Mouse (Mus musculus) MEL (cell line): ENCODE results near the gene Dis3l2. TPM values are rescaled to one million over a fixed set of nuclear protein-coding genes. Genes with fewer than 3 reads are reported as not detected.

Experiments used
- DNase-seq: peaks from one replicate; pipeline ENCODE4 v3.0.0; 2011; ENCODE audit warnings: low read depth, low spot score
- H3K27ac ChIP-seq: 2 replicates; pipeline ENCODE4 v1.5.1; 2012; ENCODE audit warnings: low read depth, mild to moderate bottlenecking, control low read depth, low read length, moderate library complexity; ENCODE audit not compliant: control insufficient read depth
- H3K27me3 ChIP-seq, 2 experiments: fragments of 150-350 bp in 1 of 2; sonication (generic) in 1 of 2; 2 replicates each; pipeline ENCODE4 v1.6.1; 2012; ENCODE audit warnings: low read length in 2 of 2, mild to moderate bottlenecking in 2 of 2, improper control_type of control experiment in 1 of 2, moderate library complexity in 1 of 2; ENCODE audit not compliant: insufficient read depth in 2 of 2, control insufficient read depth in 1 of 2
- H3K36me3 ChIP-seq, 2 experiments: 2 replicates each; pipeline ENCODE4 v1.6.1; 2012 to 2014; ENCODE audit warnings: low read length in 2 of 2, improper control_type of control experiment in 1 of 2, inconsistent platforms in 1 of 2, mild to moderate bottlenecking in 1 of 2; ENCODE audit not compliant: insufficient read depth in 2 of 2, control insufficient read depth in 1 of 2
- H3K4me1 ChIP-seq, 2 experiments: fragments of 150-350 bp in 1 of 2; sonication (generic) in 1 of 2; 2 replicates each; pipeline ENCODE4 v1.6.1; 2012; ENCODE audit warnings: low read length in 2 of 2, improper control_type of control experiment in 1 of 2, mild to moderate bottlenecking in 1 of 2; ENCODE audit not compliant: insufficient read depth in 2 of 2, control insufficient read depth in 1 of 2
- H3K4me3 ChIP-seq, 2 experiments: fragments of 150-350 bp in 1 of 2; sonication (generic) in 1 of 2; 2 replicates each; pipeline ENCODE4 v1.5.1; 2012; ENCODE audit warnings: low read depth in 2 of 2, low read length in 2 of 2, mild to moderate bottlenecking in 2 of 2, moderate library complexity in 2 of 2, control low read depth in 1 of 2, improper control_type of control experiment in 1 of 2; ENCODE audit not compliant: control insufficient read depth in 1 of 2, insufficient read depth in 1 of 2
- H3K79me2 ChIP-seq: 2 replicates; pipeline ENCODE4 v1.6.1; 2012; ENCODE audit warnings: mild to moderate bottlenecking, low read length, moderate library complexity; ENCODE audit not compliant: control insufficient read depth, poor library complexity, insufficient read depth
- H3K9ac ChIP-seq: 2 replicates; pipeline ENCODE4 v1.6.1; 2012; ENCODE audit warnings: low read depth, mild to moderate bottlenecking, control low read depth, low read length, moderate library complexity; ENCODE audit not compliant: control insufficient read depth, poor library complexity, severe bottlenecking
- H3K9me3 ChIP-seq: fragments of 150-350 bp; sonication (generic); replicated peaks from 2 replicates; pipeline ENCODE4 v1.6.1; 2012; ENCODE audit warnings: mild to moderate bottlenecking, low read length, improper control_type of control experiment, moderate library complexity; ENCODE audit not compliant: insufficient read depth
- CHD1 ChIP-seq: IDR thresholded peaks from 2 replicates; pipeline ENCODE4 v1.6.1; 2012; ENCODE audit warnings: low read depth, mild to moderate bottlenecking, inconsistent platforms, low read length, improper control_type of control experiment
- CTCF ChIP-seq, 3 experiments: IDR thresholded peaks in 2 of 3; conservative IDR thresholded peaks in 1 of 3; 2 replicates each; pipeline ENCODE4 v1.5.1; 2011 to 2012; ENCODE audit warnings: low read length in 3 of 3, low read depth in 2 of 3, mild to moderate bottlenecking in 2 of 3, improper control_type of control experiment in 1 of 3, inconsistent platforms in 1 of 3, mixed read lengths in 1 of 3, moderate library complexity in 1 of 3; ENCODE audit not compliant: control insufficient read depth in 1 of 3, insufficient read depth in 1 of 3, poor library complexity in 1 of 3, severe bottlenecking in 1 of 3
- ELF1 ChIP-seq: IDR thresholded peaks from 2 replicates; pipeline ENCODE4 v1.6.1; 2014; ENCODE audit warnings: low read depth, mild to moderate bottlenecking, inconsistent platforms, low read length, improper control_type of control experiment, moderate library complexity
- ETS1 ChIP-seq: IDR thresholded peaks from 2 replicates; pipeline ENCODE4 v1.6.1; 2012; ENCODE audit warnings: low read depth, mild to moderate bottlenecking, inconsistent platforms, low read length, improper control_type of control experiment, moderate library complexity
- MEF2A ChIP-seq: IDR thresholded peaks from 2 replicates; pipeline ENCODE4 v1.6.1; 2014; ENCODE audit warnings: low read depth, mild to moderate bottlenecking, inconsistent platforms, low read length, improper control_type of control experiment; ENCODE audit not compliant: poor library complexity, insufficient replicate concordance, severe bottlenecking; ENCODE audit errors: extremely low read depth
- MYB ChIP-seq: IDR thresholded peaks from 2 replicates; pipeline ENCODE4 v1.6.1; 2011; ENCODE audit warnings: mild to moderate bottlenecking, low read depth, low read length, improper control_type of control experiment
- NRF1 ChIP-seq: IDR thresholded peaks from 2 replicates; pipeline ENCODE4 v1.6.1; 2014; ENCODE audit warnings: low read depth, mild to moderate bottlenecking, inconsistent platforms, low read length, improper control_type of control experiment, moderate library complexity; ENCODE audit not compliant: poor library complexity, insufficient read depth, severe bottlenecking
- POLR2A ChIP-seq, 2 experiments: IDR thresholded peaks; 2 replicates each; pipeline ENCODE4 v1.6.1; 2011 to 2012; ENCODE audit warnings: low read length in 2 of 2, mild to moderate bottlenecking in 2 of 2, control low read depth in 1 of 2, improper control_type of control experiment in 1 of 2, low read depth in 1 of 2, moderate library complexity in 1 of 2; ENCODE audit not compliant: control insufficient read depth in 1 of 2, insufficient read depth in 1 of 2, poor library complexity in 1 of 2
- POLR2AphosphoS2 ChIP-seq: IDR thresholded peaks from 2 replicates; pipeline ENCODE4 v1.6.1; 2011; ENCODE audit warnings: low read length, improper control_type of control experiment
- RAD21 ChIP-seq: IDR thresholded peaks from 2 replicates; pipeline ENCODE4 v1.6.1; 2011; ENCODE audit warnings: mild to moderate bottlenecking, low read depth, low read length, improper control_type of control experiment
- SMC3 ChIP-seq: IDR thresholded peaks from 2 replicates; pipeline ENCODE4 v1.6.1; 2011; ENCODE audit warnings: low read depth, low read length, improper control_type of control experiment
- ZKSCAN1 ChIP-seq: IDR thresholded peaks from 2 replicates; pipeline ENCODE4 v1.6.1; 2012; ENCODE audit warnings: low read depth, mild to moderate bottlenecking, inconsistent platforms, low read length, improper control_type of control experiment, moderate library complexity
- ZNF384 ChIP-seq: IDR thresholded peaks from 2 replicates; pipeline ENCODE4 v1.6.1; 2012; ENCODE audit warnings: low read depth, mild to moderate bottlenecking, inconsistent platforms, low read length, improper control_type of control experiment
- polyA plus RNA-seq, 2 experiments: library from polyadenylated mRNA; stranded (reverse) in 1 of 2; unstranded in 1 of 2; fragments of >175 nt in 1 of 2; fragments of >200 nt in 1 of 2; gene quantifications; 2 replicates each; pipeline versions ENCODE4 v1.2.1 to v1.2.4; 2012; ENCODE audit warnings: low replicate concordance in 2 of 2, low read depth in 1 of 2; ENCODE audit not compliant: insufficient read length in 2 of 2, insufficient read depth in 1 of 2, missing spikeins in 1 of 2
- total RNA-seq: library from RNA; depleted of rRNA; stranded (reverse); fragments of 300-350 nt; gene quantifications from 2 replicates; pipeline ENCODE4 v1.2.3, GENCODE M21; 2012; rRNA removed

The Dis3l2 gene
- total and polyA plus RNA-seq, 3 experiments, result 16.9 to 17.3 TPM; not detected in 1

- no peaks in the 10 kb centered on the region; a peak in 2 of 4 replicates for H3K4me1 ChIP-seq
- H3K9ac ChIP-seq, result no peak overlapping the region
- DNase-seq, result no peak
- H3K9me3 ChIP-seq, result no peaks in the 10 kb centered on the region
- no peaks in the 10 kb centered on the region for H3K79me2 ChIP-seq
- no peak overlapping the region for H3K27ac ChIP-seq
- no peak overlapping the region for H3K4me3 ChIP-seq
- H3K36me3 ChIP-seq, result no peaks in the 10 kb centered on the region
- TF ChIP-seq POLR2A (IDR thresholded peaks at IDR 0.05; ENCODE audit: control insufficient read depth in 1 of 2, insufficient read depth in 1 of 2, low read depth in 1 of 2, low read length in 2 of 2, poor library complexity in 1 of 2) (no peak), CHD1 (no peak), POLR2AphosphoS2 (no peak), ZNF384 (no peak), ETS1 (no peak), ZKSCAN1 (no peak), MEF2A (no peak)
- H3K27me3 ChIP-seq, result no peaks in the 10 kb centered on the region
Observed at GRCm38 (mm10) chr1:87095642-87096041, 392.0 kb downstream of the Dis3l2 start.

DNA sequence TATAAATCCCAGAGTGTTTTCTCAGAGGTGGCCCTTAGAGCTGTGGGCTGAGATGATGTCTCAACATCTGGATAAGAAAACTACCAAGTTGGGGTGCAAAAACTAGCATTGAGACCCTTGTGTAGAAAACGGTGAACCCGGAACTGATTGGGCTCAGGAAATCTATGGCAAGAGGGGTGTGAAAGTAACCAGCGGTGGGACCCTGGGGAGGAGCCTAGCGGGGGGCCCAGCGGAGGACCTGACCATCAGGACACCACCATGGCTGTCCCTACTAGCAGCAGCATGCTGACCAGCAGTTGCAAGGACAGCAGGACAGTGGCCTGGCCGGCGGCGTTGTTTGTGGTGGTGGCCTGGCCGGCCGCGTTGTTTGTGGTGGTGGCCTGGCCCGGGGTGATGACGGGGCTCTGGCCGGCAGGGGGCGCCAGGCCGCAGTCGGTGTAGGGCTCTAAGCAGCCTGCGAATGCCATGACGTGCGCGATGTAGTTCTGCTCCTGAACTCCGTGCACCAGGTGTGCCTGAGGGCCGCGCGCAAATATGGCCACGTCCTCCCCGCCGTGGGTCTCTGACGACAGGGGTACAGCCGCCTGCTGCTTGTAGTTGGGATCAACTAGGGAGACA lies 394.9 kb downstream of the Dis3l2 start:
- DNase-seq, result peak; percentile 69

More for the DNA sequence above, 394.9 kb downstream of the Dis3l2 start:
- Histone ChIP-seq H3K36me3 (no peaks in the 10 kb centered on the region), H3K4me1 (no peaks in the 10 kb centered on the region; a peak in 2 of 4 replicates), H3K27me3 (no peaks in the 10 kb centered on the region), H3K79me2 (no peaks in the 10 kb centered on the region), H3K9me3 (no peaks in the 10 kb centered on the region), H3K4me3 (peak overlapping the region in 1 of 2 experiments; percentile 43; a peak in 3 of 4 replicates)
- peak; percentile 50 to 95 (median 68); a peak in 5 of 6 replicates for TF ChIP-seq CTCF (IDR thresholded peaks at IDR 0.05 in 2 of 3, conservative IDR thresholded peaks at IDR 0.05 in 1 of 3; ENCODE audit: control insufficient read depth in 1 of 3, insufficient read depth in 1 of 3, low read depth in 2 of 3, low read length in 3 of 3, poor library complexity in 1 of 3, severe bottlenecking in 1 of 3)
- no peak for TF ChIP-seq ELF1
- TF ChIP-seq RAD21, result peak; percentile 23; the same call in 1 of the 2 replicates
- TF ChIP-seq SMC3, result peak; percentile 68
- TF ChIP-seq MYB, result no peak
- no peak for TF ChIP-seq POLR2AphosphoS2
- TF ChIP-seq NRF1, result no peak
- TF ChIP-seq, all 39 proteins: peak for 3
- no peak overlapping the region for H3K27ac ChIP-seq
- peak overlapping the region; percentile 48 for H3K9ac ChIP-seq

Other genes with a start within 250 kb of the Dis3l2 start
- 3,309 and 3,407 TPM in 2 replicates for gene Ptma, start 177.1 kb upstream of the Dis3l2 start, total RNA-seq
- 1,000 to 10,000 TPM; 2,419 to 4,891 TPM for gene Ptma, start 177.1 kb upstream of the Dis3l2 start, polyA plus RNA-seq
- 13.4 and 13.8 TPM in 2 replicates for gene Pde6d, start 121.2 kb upstream of the Dis3l2 start, total RNA-seq
- 10 to 100 TPM in 1 of 2 experiments, not detected in 1; 79.9 TPM for gene Pde6d, start 121.2 kb upstream of the Dis3l2 start, polyA plus RNA-seq
- 34.3 and 36.0 TPM in 2 replicates for gene Cops7b, start 120.9 kb upstream of the Dis3l2 start, total RNA-seq
- 10 to 100 TPM in 1 of 2 experiments, not detected in 1; 64.8 TPM for gene Cops7b, start 120.9 kb upstream of the Dis3l2 start, polyA plus RNA-seq
- gene Nppc, start 33.2 kb upstream of the Dis3l2 start, total RNA-seq, result not detected in 2 replicates
- not detected for gene Nppc, start 33.2 kb upstream of the Dis3l2 start, polyA plus RNA-seq